Mouse (Mus musculus) testis, adult 2 months (tissue): ENCODE results near the gene Adora3. TPM values are rescaled to one million over a fixed set of nuclear protein-coding genes. Genes with fewer than 3 reads are reported as not detected.
"Not testable (repeated sequence)": the region's sequence is repeated elsewhere in the genome, so short reads cannot be mapped to it uniquely, and the experiment has no call there.

Experiments used
- H3K27ac ChIP-seq: fragments of 200-500 bp; 2 replicates; pipeline ENCODE4 v1.5.1; 2012; ENCODE audit warnings: low read depth, low read length; ENCODE audit not compliant: control insufficient read depth, insufficient read depth
- H3K27me3 ChIP-seq: fragments of 200-500 bp; 2 replicates; pipeline ENCODE4 v1.6.1; 2012; ENCODE audit warnings: mild to moderate bottlenecking, low read length, moderate library complexity; ENCODE audit not compliant: control insufficient read depth, insufficient read depth
- H3K36me3 ChIP-seq: fragments of 200-500 bp; 2 replicates; pipeline ENCODE4 v1.6.1; 2012; ENCODE audit warnings: mild to moderate bottlenecking, low read length; ENCODE audit not compliant: control insufficient read depth, insufficient read depth
- H3K4me1 ChIP-seq: fragments of 200-500 bp; 2 replicates; pipeline ENCODE4 v1.6.1; 2012; ENCODE audit warnings: low read length; ENCODE audit not compliant: control insufficient read depth, insufficient read depth
- H3K4me3 ChIP-seq: fragments of 200-500 bp; 2 replicates; pipeline ENCODE4 v1.5.1; 2012; ENCODE audit warnings: low read depth, mild to moderate bottlenecking, low read length, moderate library complexity, mixed read lengths; ENCODE audit not compliant: control insufficient read depth
- CTCF ChIP-seq: fragments of 200-500 bp; IDR thresholded peaks from 2 replicates; pipeline ENCODE4 v1.5.1; 2012; ENCODE audit warnings: low read depth, mild to moderate bottlenecking, inconsistent platforms, low read length, moderate library complexity; ENCODE audit not compliant: control insufficient read depth, insufficient read depth, insufficient replicate concordance
- POLR2A ChIP-seq: fragments of 200-500 bp; IDR thresholded peaks from 2 replicates; pipeline ENCODE4 v1.6.1; 2012; ENCODE audit warnings: low read depth, mild to moderate bottlenecking, inconsistent platforms, low read length, moderate library complexity; ENCODE audit not compliant: control insufficient read depth
- polyA plus RNA-seq: library from polyadenylated mRNA; depleted of rRNA; stranded (reverse); fragments of >200 nt; gene quantifications from 2 replicates; pipeline ENCODE4 v1.2.3, GENCODE M21; 2012

The Adora3 gene
- polyA plus RNA-seq, 1 experiment: 13.6 TPM

- TF ChIP-seq POLR2A (no peak), CTCF (no peak)
- no peak overlapping the region for H3K27ac ChIP-seq
- H3K36me3 ChIP-seq: no peaks in the 10 kb centered on the region
Observed at GRCm38 (mm10) chr3:105913839-105914681, 43.4 kb downstream of the Adora3 start.

GRCm38 (mm10) chr3:105915281-105915680, 44.6 kb downstream of the Adora3 start:
- Histone ChIP-seq H3K4me1 (no peaks in the 10 kb centered on the region; the same call in 1 of the 2 replicates), H3K36me3 (no peaks in the 10 kb centered on the region), H3K4me3 (no peak overlapping the region), H3K27me3 (no peaks in the 10 kb centered on the region), H3K27ac (no peak overlapping the region)
- no peak for TF ChIP-seq CTCF
- no peak for TF ChIP-seq POLR2A

More at GRCm38 (mm10) chr3:105913839-105914681, 43.4 kb downstream of the Adora3 start:
- H3K27me3 ChIP-seq: no peaks in the 10 kb centered on the region
- H3K4me1 ChIP-seq: no peaks in the 10 kb centered on the region
- no peak overlapping the region for H3K4me3 ChIP-seq

- H3K36me3 ChIP-seq, H3K27me3 ChIP-seq, H3K27ac ChIP-seq, H3K4me3 ChIP-seq, H3K4me1 ChIP-seq: not testable (repeated sequence)
Observed at GRCm38 (mm10) chr3:105916455-105916854, 45.8 kb downstream of the Adora3 start.

DNA sequence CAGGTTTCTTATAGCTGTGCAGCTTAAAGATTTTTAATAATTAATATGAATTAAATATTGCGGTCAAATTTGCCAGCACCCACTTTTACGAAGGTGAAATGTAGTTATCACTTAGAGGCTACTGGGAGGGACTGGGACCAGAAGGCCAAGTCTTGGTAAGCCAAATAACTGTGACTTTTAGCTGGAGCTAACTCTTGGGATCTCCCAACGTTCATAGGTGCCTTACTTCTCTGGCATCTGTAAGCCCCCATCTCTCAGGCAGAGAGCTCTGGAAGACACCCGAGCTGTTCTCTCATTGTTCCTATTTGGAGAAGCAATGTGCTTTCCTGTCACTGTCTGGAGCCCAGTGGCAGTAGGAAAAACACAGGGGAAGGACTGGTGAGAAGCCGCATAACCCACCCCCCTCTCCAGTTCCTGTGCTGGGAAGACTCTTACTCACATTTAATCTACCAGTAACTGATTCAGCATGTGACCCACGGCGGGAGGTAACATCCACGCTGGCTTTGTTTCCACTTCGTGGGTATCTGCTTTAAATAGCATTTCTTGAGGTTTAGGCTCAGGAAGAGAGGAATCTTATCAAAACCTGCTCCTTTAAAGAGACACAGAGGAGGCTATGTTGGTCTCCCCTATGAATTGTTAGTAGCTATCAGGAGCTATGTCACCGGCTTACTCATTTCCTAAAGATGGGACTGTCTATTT, 47.1 kb downstream of the Adora3 start:
- TF ChIP-seq POLR2A (no peak), CTCF (no peak)
- no peaks in the 10 kb centered on the region for H3K36me3 ChIP-seq

GRCm38 (mm10) chr3:105918355-105918745, 47.7 kb downstream of the Adora3 start:
- Histone ChIP-seq H3K36me3 (no peaks in the 10 kb centered on the region), H3K27me3 (no peaks in the 10 kb centered on the region), H3K4me1 (no peaks in the 10 kb centered on the region; the same call in 1 of the 2 replicates), H3K27ac (no peak overlapping the region), H3K4me3 (no peak overlapping the region)
- TF ChIP-seq CTCF (no peak), POLR2A (no peak)

More for the DNA sequence above, 47.1 kb downstream of the Adora3 start:
- H3K27ac ChIP-seq: no peak overlapping the region
- H3K4me1 ChIP-seq: no peaks in the 10 kb centered on the region; the same call in 1 of the 2 replicates
- H3K4me3 ChIP-seq: no peak overlapping the region
- no peaks in the 10 kb centered on the region for H3K27me3 ChIP-seq

DNA sequence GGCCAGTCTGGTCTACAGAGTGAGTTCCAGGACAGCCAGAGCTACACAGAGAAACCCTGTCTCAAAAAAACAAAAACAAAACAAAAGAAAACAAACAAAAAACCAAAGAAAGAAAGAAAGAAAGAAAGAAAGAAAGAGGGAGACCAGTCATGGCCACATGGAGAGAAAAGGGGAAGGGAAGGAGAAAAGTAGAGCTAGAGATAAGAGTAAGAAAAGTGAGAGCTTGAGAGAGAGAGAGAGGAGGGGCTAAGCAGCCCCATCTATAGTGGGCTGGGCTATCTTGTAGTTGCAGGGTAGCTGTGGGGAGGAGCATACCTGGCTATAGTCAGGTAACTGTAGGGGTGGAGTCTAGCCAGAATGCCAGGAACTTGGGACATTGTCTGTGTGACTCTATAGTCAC, 50.1 kb downstream of the Adora3 start:
- H3K36me3 ChIP-seq, H3K27ac ChIP-seq, H3K27me3 ChIP-seq, H3K4me1 ChIP-seq, H3K4me3 ChIP-seq: not testable (repeated sequence)

DNA sequence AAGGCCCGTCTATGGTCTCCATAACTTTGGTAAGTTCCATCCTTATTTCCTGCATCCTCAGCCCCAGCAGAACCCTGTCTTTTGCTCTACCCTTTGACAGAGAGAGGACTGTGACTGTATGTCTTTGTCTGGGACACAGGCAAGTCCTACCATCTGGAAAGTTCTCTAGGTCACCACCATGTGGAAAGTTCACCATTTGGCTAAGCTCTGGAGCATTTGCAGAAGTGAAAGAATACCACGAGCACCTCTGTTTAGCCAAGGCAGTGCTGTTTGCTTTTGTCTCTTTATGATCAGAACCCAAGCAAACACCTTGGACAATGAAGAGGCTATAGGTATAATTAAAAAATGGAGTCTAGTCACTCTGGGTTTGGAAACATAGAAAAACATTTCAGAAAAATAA, 51.3 kb downstream of the Adora3 start:
- no peak overlapping the region for H3K4me3 ChIP-seq
- no peaks in the 10 kb centered on the region; the same call in 1 of the 2 replicates for H3K4me1 ChIP-seq
- TF ChIP-seq CTCF (no peak), POLR2A (no peak)
- H3K27ac ChIP-seq: no peak overlapping the region
- H3K36me3 ChIP-seq: no peaks in the 10 kb centered on the region
- H3K27me3 ChIP-seq: no peaks in the 10 kb centered on the region

DNA sequence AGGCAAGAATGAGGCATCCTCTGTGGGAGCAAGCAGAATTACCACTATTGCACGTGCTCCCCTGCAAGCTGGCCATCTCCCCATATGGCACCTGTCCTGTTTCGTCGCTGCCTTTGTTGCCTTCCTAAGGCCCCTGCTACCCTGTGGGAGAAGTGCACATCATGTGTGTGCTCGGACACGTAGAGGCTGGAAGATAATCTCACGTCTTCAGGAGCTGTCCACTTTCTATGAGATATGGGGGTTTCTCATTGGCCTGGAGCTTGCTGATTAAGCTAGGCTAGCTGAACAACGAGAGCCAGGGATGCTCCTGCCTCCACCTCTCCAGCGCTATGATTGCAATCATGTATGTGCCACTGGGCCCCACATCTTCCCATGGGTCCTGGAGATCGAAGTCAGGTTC, 54.0 kb downstream of the Adora3 start:
- Histone ChIP-seq H3K36me3 (no peaks in the 10 kb centered on the region), H3K4me3 (no peak overlapping the region), H3K27ac (no peak overlapping the region), H3K4me1 (no peaks in the 10 kb centered on the region; the same call in 1 of the 2 replicates), H3K27me3 (no peaks in the 10 kb centered on the region)
- TF ChIP-seq POLR2A (no peak), CTCF (no peak)
